Mouse (Mus musculus) liver, embryonic 13.5 days (tissue): ENCODE measurements around the gene Galr3. TPM values are rescaled to one million over a fixed set of nuclear protein-coding genes. Genes with fewer than 3 reads are reported as not detected.

Experiments
- ATAC-seq: fragments of 200-750 bp; cut with Nextera tagmentation; 2 replicates; pipeline ENCODE4 v1.8.0; 2017; ENCODE audit warnings: low read depth, mild to moderate bottlenecking, moderate number of reproducible peaks, moderate library complexity
- DNase-seq: peaks from one replicate; pipeline ENCODE4 v3.0.0; 2022
- H3K27ac ChIP-seq: fragments of 300-500 bp; sonication (generic); 2 replicates; pipeline ENCODE4 v1.5.1; 2015; ENCODE audit warnings: moderate library complexity, mild to moderate bottlenecking, inconsistent platforms
- H3K27me3 ChIP-seq: fragments of 300-500 bp; sonication (generic); 2 replicates; pipeline ENCODE4 v1.6.1; 2015; ENCODE audit warnings: mild to moderate bottlenecking, inconsistent platforms
- H3K36me3 ChIP-seq: fragments of 300-500 bp; sonication (generic); 2 replicates; pipeline ENCODE4 v1.6.1; 2015; ENCODE audit warnings: mild to moderate bottlenecking, inconsistent platforms
- H3K4me1 ChIP-seq: fragments of 300-500 bp; sonication (generic); replicated peaks from 2 replicates; pipeline ENCODE4 v1.6.1; 2015; ENCODE audit warnings: inconsistent platforms
- H3K4me2 ChIP-seq: fragments of 300-500 bp; sonication (generic); 2 replicates; pipeline ENCODE4 v1.6.1; 2015; ENCODE audit warnings: inconsistent platforms, mild to moderate bottlenecking, moderate library complexity
- H3K4me3 ChIP-seq: fragments of 300-500 bp; sonication (generic); replicated peaks from 2 replicates; pipeline ENCODE4 v1.5.1; 2015; ENCODE audit warnings: mild to moderate bottlenecking, inconsistent platforms
- H3K9ac ChIP-seq: fragments of 300-500 bp; sonication (generic); 2 replicates; pipeline ENCODE4 v1.6.1; 2015; ENCODE audit warnings: mild to moderate bottlenecking, inconsistent platforms
- H3K9me3 ChIP-seq: fragments of 300-500 bp; sonication (generic); replicated peaks from 2 replicates; pipeline ENCODE4 v1.6.1; 2016; ENCODE audit warnings: inconsistent platforms
- WGBS: fragments of 180-500 bp; shearing (Covaris S2); methylation state at CpG from one replicate; pipeline ENCODE4 v1.1.7; 2015; ENCODE audit not compliant: insufficient replicate concordance; 5-methylcytosine and 5-hydroxymethylcytosine counted together
- polyA plus RNA-seq: library from polyadenylated mRNA; unstranded; fragments of >200 nt; fragmentation: Nextera tagmentation; extraction: Ambion mirVana; gene quantifications from 2 replicates; pipeline ENCODE4 v1.2.1, GENCODE M21; 2015

Gene Galr3
- polyA plus RNA-seq, 1 experiment from 2014 or later, result 0.20 TPM

GRCm38 (mm10) chr15:79038853-79039252, 2.8 kb upstream of the Galr3 start:
- Histone ChIP-seq H3K36me3 (peaks cover 12% of the 10 kb centered on the region; the same call in 1 of the 2 replicates), H3K4me1 (peaks cover 57% of the 10 kb centered on the region), H3K9me3 (no peaks in the 10 kb centered on the region), H3K27me3 (peaks cover 51% of the 10 kb centered on the region), H3K9ac (no peak overlapping the region), H3K4me2 (no peak overlapping the region), H3K4me3 (no peak overlapping the region), H3K27ac (no peak overlapping the region)
- DNase-seq (peak; percentile 83), ATAC-seq (peak; percentile 76)
- WGBS, result 15% methylated on average over 7 of the region's 7 CpGs

- H3K4me3 ChIP-seq, result peak overlapping the region; percentile 38
- ATAC-seq (no peak), DNase-seq (no peak)
- H3K27me3 ChIP-seq, result peaks cover 59% of the 10 kb centered on the region
- 14% methylated on average over 24 of the region's 24 CpGs for WGBS
- peak overlapping the region; percentile 47 for H3K9ac ChIP-seq
- H3K36me3 ChIP-seq, result peaks cover 12% of the 10 kb centered on the region; the same call in 1 of the 2 replicates
- no peak overlapping the region for H3K27ac ChIP-seq
- H3K4me2 ChIP-seq, result peak overlapping the region; percentile 59
- no peaks in the 10 kb centered on the region for H3K9me3 ChIP-seq
- H3K4me1 ChIP-seq, result peaks cover 64% of the 10 kb centered on the region
Observed at GRCm38 (mm10) chr15:79040501-79041416, 926 bp upstream of the Galr3 start.

- ATAC-seq, result no peak
- Histone ChIP-seq H3K4me1 (peaks cover 61% of the 10 kb centered on the region), H3K4me3 (peak overlapping the region; percentile 59), H3K4me2 (peak overlapping the region; percentile 80), H3K9ac (peak overlapping the region; percentile 63), H3K9me3 (no peaks in the 10 kb centered on the region), H3K36me3 (no peaks in the 10 kb centered on the region), H3K27me3 (peaks cover 62% of the 10 kb centered on the region), H3K27ac (no peak overlapping the region)
- 1% methylated on average over 101 of the region's 105 CpGs for WGBS
- DNase-seq, result no peak
Observed at GRCm38 (mm10) chr15:79042721-79043491, 1.2 kb downstream of the Galr3 start.

- DNase-seq (no peak), ATAC-seq (peak; percentile 34; the same call in 1 of the 2 replicates)
- Histone ChIP-seq H3K27ac (0 out of 2 replicates have a peak overlapping the region, but pooled peaks have one; percentile 19), H3K27me3 (peaks cover 56% of the 10 kb centered on the region), H3K4me3 (no peak overlapping the region), H3K4me2 (no peak overlapping the region), H3K9me3 (no peaks in the 10 kb centered on the region), H3K4me1 (peaks cover 43% of the 10 kb centered on the region), H3K36me3 (no peaks in the 10 kb centered on the region), H3K9ac (no peak overlapping the region)
- 25% methylated on average over 4 of the region's 4 CpGs for WGBS
Observed at GRCm38 (mm10) chr15:79044837-79045236, 3.2 kb downstream of the Galr3 start.

GRCm38 (mm10) chr15:79048186-79048585, 6.5 kb downstream of the Galr3 start:
- Histone ChIP-seq H3K27me3 (peaks cover 23% of the 10 kb centered on the region), H3K36me3 (peaks cover 19% of the 10 kb centered on the region), H3K4me1 (peaks cover 42% of the 10 kb centered on the region), H3K4me2 (no peak overlapping the region), H3K9me3 (no peaks in the 10 kb centered on the region), H3K9ac (no peak overlapping the region), H3K27ac (no peak overlapping the region), H3K4me3 (no peak overlapping the region)
- ATAC-seq, result no peak
- 59% methylated on average over 4 of the region's 4 CpGs for WGBS
- no peak for DNase-seq

GRCm38 (mm10) chr15:79050160-79050845, 8.6 kb downstream of the Galr3 start:
- WGBS, result 70% methylated on average over 9 of the region's 9 CpGs
- no peak for ATAC-seq

GRCm38 (mm10) chr15:79050964-79051363, 9.3 kb downstream of the Galr3 start:
- DNase-seq, result no peak
- H3K9ac ChIP-seq, result peak overlapping the region; percentile 36; the same call in 1 of the 2 replicates
- H3K4me1 ChIP-seq, result peaks cover 32% of the 10 kb centered on the region
- 70% methylated on average over 2 of the region's 2 CpGs for WGBS
- peak overlapping the region; percentile 80 for H3K27ac ChIP-seq
- H3K27me3 ChIP-seq, result 0 out of 2 replicates have a peak, but pooled peaks cover 3% of the 10 kb centered on the region
- H3K36me3 ChIP-seq, result peaks cover 46% of the 10 kb centered on the region
- peak overlapping the region; percentile 10; the same call in 1 of the 2 replicates for H3K4me2 ChIP-seq
- H3K9me3 ChIP-seq, result no peaks in the 10 kb centered on the region
- no peak for ATAC-seq
- H3K4me3 ChIP-seq, result no peak overlapping the region; the same call in 1 of the 2 replicates

More at GRCm38 (mm10) chr15:79050160-79050845, 8.6 kb downstream of the Galr3 start:
- no peak for DNase-seq
- peak overlapping the region; percentile 80; the same call in 1 of the 2 replicates for H3K27ac ChIP-seq
- H3K27me3 ChIP-seq, result peaks cover 3% of the 10 kb centered on the region; the same call in 1 of the 2 replicates
- H3K4me1 ChIP-seq, result peaks cover 32% of the 10 kb centered on the region
- H3K36me3 ChIP-seq, result peaks cover 40% of the 10 kb centered on the region
- H3K4me3 ChIP-seq, result no peak overlapping the region
- H3K9me3 ChIP-seq, result no peaks in the 10 kb centered on the region
- peak overlapping the region; percentile 36; the same call in 1 of the 2 replicates for H3K9ac ChIP-seq
- 0 out of 2 replicates have a peak overlapping the region, but pooled peaks have one; percentile 10 for H3K4me2 ChIP-seq

- DNase-seq (no peak), ATAC-seq (peak; percentile 59)
- Histone ChIP-seq H3K4me1 (peaks cover 35% of the 10 kb centered on the region), H3K27ac (peak overlapping the region; percentile 80), H3K36me3 (peaks cover 54% of the 10 kb centered on the region), H3K9me3 (no peaks in the 10 kb centered on the region), H3K4me2 (peak overlapping the region; percentile 10; the same call in 1 of the 2 replicates), H3K9ac (peak overlapping the region; percentile 8; the same call in 1 of the 2 replicates), H3K27me3 (0 out of 2 replicates have a peak, but pooled peaks cover 2% of the 10 kb centered on the region), H3K4me3 (no peak overlapping the region; the same call in 1 of the 2 replicates)
- 50% methylated on average over 13 of the region's 13 CpGs for WGBS
Observed at GRCm38 (mm10) chr15:79051461-79052360, 10.0 kb downstream of the Galr3 start.

GRCm38 (mm10) chr15:79052366-79052765, 10.7 kb downstream of the Galr3 start:
- DNase-seq (no peak), ATAC-seq (no peak)
- Histone ChIP-seq H3K4me1 (peaks cover 41% of the 10 kb centered on the region), H3K36me3 (peaks cover 60% of the 10 kb centered on the region), H3K9me3 (no peaks in the 10 kb centered on the region), H3K9ac (no peak overlapping the region), H3K27ac (peak overlapping the region; percentile 80), H3K27me3 (no peaks in the 10 kb centered on the region), H3K4me2 (no peak overlapping the region), H3K4me3 (no peak overlapping the region)
- WGBS, result 76% methylated on average over 2 of the region's 2 CpGs

GRCm38 (mm10) chr15:79056601-79057000, 14.9 kb downstream of the Galr3 start:
- ATAC-seq (no peak), DNase-seq (no peak)
- WGBS, result 90% methylated on average over 7 of the region's 7 CpGs
- Histone ChIP-seq H3K4me1 (peaks cover 69% of the 10 kb centered on the region), H3K36me3 (peaks cover 97% of the 10 kb centered on the region), H3K27me3 (no peaks in the 10 kb centered on the region), H3K9ac (no peak overlapping the region), H3K4me2 (no peak overlapping the region), H3K9me3 (no peaks in the 10 kb centered on the region), H3K27ac (peak overlapping the region; percentile 13; the same call in 1 of the 2 replicates), H3K4me3 (no peak overlapping the region)
